Mouse (Mus musculus) ES-Bruce4 (cell line): ENCODE measurements at regions not wholly inside any gene's neighbourhood (a gene's known extent, or its start where the extent isn't known, plus 50 kb on each side); places are given as distances from the start of the nearest gene placed in this dataset.

Experiments
- H3K27ac ChIP-seq: 2 replicates; pipeline ENCODE4 v1.5.1; 2012; ENCODE audit warnings: low read length, inconsistent platforms; ENCODE audit not compliant: insufficient read depth
- H3K27me3 ChIP-seq: 2 replicates; pipeline ENCODE4 v1.6.1; 2012; ENCODE audit warnings: mild to moderate bottlenecking, low read length, inconsistent platforms; ENCODE audit not compliant: control insufficient read depth, poor library complexity, insufficient read depth, severe bottlenecking
- H3K36me3 ChIP-seq: 2 replicates; pipeline ENCODE4 v1.6.1; 2012; ENCODE audit warnings: inconsistent platforms, mild to moderate bottlenecking, low read length, moderate library complexity; ENCODE audit not compliant: control insufficient read depth, poor library complexity, insufficient read depth, severe bottlenecking
- H3K4me1 ChIP-seq: one replicate; pipeline ENCODE4 v1.8.1; 2011; ENCODE audit warnings: low read length; ENCODE audit not compliant: control insufficient read depth, insufficient read depth
- H3K4me3 ChIP-seq: 2 replicates; pipeline ENCODE4 v1.5.1; 2011; ENCODE audit warnings: low read depth, mild to moderate bottlenecking, low read length
- H3K9ac ChIP-seq: 2 replicates; pipeline ENCODE4 v1.6.1; 2012; ENCODE audit warnings: low read depth, mild to moderate bottlenecking, inconsistent platforms; ENCODE audit not compliant: poor library complexity, severe bottlenecking
- H3K9me3 ChIP-seq: replicated peaks from 2 replicates; pipeline ENCODE4 v1.6.1; 2012; ENCODE audit warnings: mild to moderate bottlenecking, low read length, inconsistent platforms; ENCODE audit not compliant: control insufficient read depth, poor library complexity, insufficient read depth, severe bottlenecking
- CTCF ChIP-seq: IDR thresholded peaks from one replicate; pipeline ENCODE4 v1.8.1; 2011; ENCODE audit warnings: low read depth, low read length
- EP300 ChIP-seq: IDR thresholded peaks from 2 replicates; pipeline ENCODE4 v1.6.1; 2011; ENCODE audit warnings: low read depth, low read length; ENCODE audit not compliant: insufficient read depth
- POLR2A ChIP-seq: IDR thresholded peaks from one replicate; pipeline ENCODE4 v1.8.1; 2011; ENCODE audit warnings: low read length; ENCODE audit not compliant: insufficient read depth

DNA sequence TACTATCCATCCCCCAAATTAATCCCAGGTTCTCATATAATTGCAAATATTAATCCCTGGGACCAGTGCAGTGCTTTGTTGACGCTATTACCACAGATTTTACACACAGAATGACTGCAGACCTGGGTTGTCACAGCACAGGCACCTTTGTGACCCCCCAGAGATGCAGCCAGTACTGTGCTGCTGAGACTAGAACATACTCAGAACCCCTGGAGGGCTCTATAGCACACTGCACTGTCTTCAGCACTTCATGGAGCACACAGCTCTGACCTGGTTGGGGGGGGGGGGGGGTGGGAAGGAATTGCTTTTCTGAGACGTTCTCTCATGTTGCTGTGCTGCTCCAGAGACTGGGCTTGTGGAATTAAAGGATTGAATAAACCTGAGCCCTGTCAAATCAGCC lies 154.9 kb upstream of the Gm34302 start:
- no peak overlapping the region for H3K27ac ChIP-seq
- no peak overlapping the region for H3K9ac ChIP-seq
- no peak overlapping the region for H3K4me3 ChIP-seq
- no peaks in the 10 kb centered on the region for H3K27me3 ChIP-seq
- H3K36me3 ChIP-seq: no peaks in the 10 kb centered on the region
- TF ChIP-seq POLR2A (no peak), CTCF (no peak), EP300 (no peak)
- H3K4me1 ChIP-seq: peaks cover 2% of the 10 kb centered on the region
- H3K9me3 ChIP-seq: no peaks in the 10 kb centered on the region

- Histone ChIP-seq H3K4me3 (no peak overlapping the region), H3K4me1 (peaks cover 2% of the 10 kb centered on the region), H3K9me3 (no peaks in the 10 kb centered on the region), H3K9ac (no peak overlapping the region), H3K36me3 (no peaks in the 10 kb centered on the region), H3K27me3 (no peaks in the 10 kb centered on the region), H3K27ac (no peak overlapping the region)
- TF ChIP-seq CTCF (no peak), EP300 (no peak), POLR2A (no peak)
Observed at GRCm38 (mm10) chr3:63637913-63638312, 154.2 kb upstream of the Gm34302 start.

GRCm38 (mm10) chr3:63627724-63628123 lies 144.0 kb upstream of the Gm34302 start:
- Histone ChIP-seq H3K36me3 (no peaks in the 10 kb centered on the region), H3K4me3 (no peak overlapping the region), H3K9me3 (no peaks in the 10 kb centered on the region), H3K9ac (no peak overlapping the region), H3K27me3 (no peaks in the 10 kb centered on the region), H3K4me1 (no peaks in the 10 kb centered on the region), H3K27ac (no peak overlapping the region)
- TF ChIP-seq POLR2A (no peak), CTCF (no peak), EP300 (no peak)

DNA sequence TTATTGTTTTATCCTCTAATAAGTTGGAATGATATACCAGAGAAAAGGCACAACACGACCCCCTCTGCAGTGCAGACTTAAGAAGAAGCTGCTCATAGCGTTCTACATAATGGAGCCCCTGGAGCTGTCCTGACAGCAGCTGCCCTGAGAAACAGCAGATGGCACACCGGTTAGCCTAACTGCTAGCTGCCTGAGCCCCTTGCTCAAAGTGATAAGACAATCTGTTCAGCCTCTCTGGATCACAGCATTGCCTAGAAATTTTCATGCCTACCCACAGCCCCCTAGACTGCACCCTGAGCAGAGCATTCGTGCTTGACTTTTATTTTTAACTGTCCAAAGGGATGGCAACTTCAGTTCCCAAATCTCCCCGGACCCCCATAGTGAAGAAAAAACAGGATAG lies 132.4 kb upstream of the Gm34302 start:
- Histone ChIP-seq H3K9me3 (peaks cover 17% of the 10 kb centered on the region), H3K36me3 (no peaks in the 10 kb centered on the region), H3K27ac (no peak overlapping the region), H3K4me3 (no peak overlapping the region), H3K9ac (no peak overlapping the region), H3K4me1 (no peaks in the 10 kb centered on the region), H3K27me3 (no peaks in the 10 kb centered on the region)
- no peak for TF ChIP-seq CTCF
- no peak for TF ChIP-seq POLR2A
- TF ChIP-seq EP300: no peak

- no peaks in the 10 kb centered on the region for H3K36me3 ChIP-seq
- H3K4me3 ChIP-seq: no peak overlapping the region
- no peak overlapping the region for H3K9ac ChIP-seq
- peaks cover 9% of the 10 kb centered on the region; the same call in 1 of the 2 replicates for H3K9me3 ChIP-seq
- TF ChIP-seq CTCF (no peak), POLR2A (no peak), EP300 (no peak)
- no peak overlapping the region for H3K27ac ChIP-seq
- H3K4me1 ChIP-seq: no peaks in the 10 kb centered on the region
- H3K27me3 ChIP-seq: peaks cover 1% of the 10 kb centered on the region; the same call in 1 of the 2 replicates
Observed at GRCm38 (mm10) chr3:63613652-63614051, 130.0 kb upstream of the Gm34302 start.

- Histone ChIP-seq H3K9me3 (0 out of 2 replicates have a peak, but pooled peaks cover 3% of the 10 kb centered on the region), H3K36me3 (no peaks in the 10 kb centered on the region), H3K27ac (no peak overlapping the region), H3K27me3 (peaks cover 1% of the 10 kb centered on the region; the same call in 1 of the 2 replicates), H3K9ac (no peak overlapping the region), H3K4me3 (no peak overlapping the region), H3K4me1 (no peaks in the 10 kb centered on the region)
- TF ChIP-seq CTCF (no peak), EP300 (no peak), POLR2A (no peak)
Observed at GRCm38 (mm10) chr3:63612767-63613363, 129.2 kb upstream of the Gm34302 start.
